Mouse (Mus musculus): ENCODE measurements around the gene Apom.
A peak's percentile ranks its signal among the peaks of the same experiment; 100 is the strongest.

DNA sequence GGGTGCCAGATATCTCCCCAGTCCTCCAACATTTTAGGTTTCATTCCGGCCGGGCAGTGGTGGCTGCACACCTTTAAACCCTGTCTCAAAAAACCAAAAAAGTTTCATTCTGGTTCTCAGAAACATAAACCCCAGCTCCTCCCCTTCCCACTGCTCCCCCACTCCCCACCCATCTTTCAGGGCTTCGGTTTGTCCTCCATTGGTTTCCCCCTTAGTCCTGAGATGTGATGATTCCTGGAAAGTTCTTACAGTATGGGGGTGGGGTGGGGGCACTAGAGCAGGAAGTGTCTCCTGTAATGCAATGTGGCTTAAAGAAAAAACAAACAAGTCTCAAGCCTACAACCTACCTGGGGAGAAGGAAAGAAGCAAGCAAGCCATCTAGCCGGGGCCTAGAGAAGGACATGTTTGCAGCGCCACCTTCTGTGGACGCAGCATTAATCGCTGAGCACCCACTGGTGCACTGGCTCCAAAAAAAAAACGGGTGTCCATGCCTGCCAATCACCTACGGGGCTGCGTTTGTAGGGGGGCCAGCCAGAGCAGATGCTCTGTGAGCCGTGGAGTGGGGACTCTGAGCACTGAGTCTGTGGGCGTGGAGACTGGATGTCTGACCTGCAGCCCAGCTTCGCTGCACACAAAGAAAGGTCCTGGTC lies 26.0 kb downstream of the Apom start:
- TF ChIP-seq CTCF (IDR thresholded peaks at IDR 0.05; ENCODE audit: low read depth): peak; percentile 79
- no peak for TF ChIP-seq EP300 (IDR thresholded peaks at IDR 0.05; ENCODE audit: low read depth)
